Mouse (Mus musculus) brain, embryonic 18.5 days (tissue): ENCODE measurements at regions not wholly inside any gene's neighbourhood (a gene's known extent, or its start where the extent isn't known, plus 50 kb on each side); places are given as distances from the start of the nearest gene placed in this dataset.

ENCODE experiments used
- DNase-seq: peaks from one replicate; pipeline ENCODE4 v3.0.0-alpha.2; 2012; ENCODE audit warnings: low read depth, low spot score

GRCm38 (mm10) chr16:21359459-21359858 lies 63.5 kb upstream of the Vps8 start:
- DNase-seq, result no peak

- DNase-seq, result no peak
Observed at GRCm38 (mm10) chr16:21361406-21361805, 61.5 kb upstream of the Vps8 start.

- DNase-seq, result no peak
Observed at GRCm38 (mm10) chr16:21362663-21363367, 60.1 kb upstream of the Vps8 start.

- no peak for DNase-seq
Observed at GRCm38 (mm10) chr16:21364885-21365284, 58.0 kb upstream of the Vps8 start.

- no peak for DNase-seq
Observed at GRCm38 (mm10) chr16:21367449-21367848, 55.5 kb upstream of the Vps8 start.

GRCm38 (mm10) chr16:21368821-21369220 lies 54.1 kb upstream of the Vps8 start:
- no peak for DNase-seq

GRCm38 (mm10) chr16:21369569-21370512 lies 53.1 kb upstream of the Vps8 start:
- DNase-seq, result no peak
